Mouse (Mus musculus): ENCODE results near the gene Gm37240. TPM values are rescaled to one million over a fixed set of nuclear protein-coding genes. Genes with fewer than 3 reads are reported as not detected.

The Gm37240 gene
- total RNA-seq, 2 experiments from 2014 or later = 38.8 to 39.2 TPM

- intact Hi-C loops (cut with DNase I) = no loop called here
- DNase-seq (ENCODE audit: low spot score) = no peak
Observed at GRCm38 (mm10) chr3:84701964-84702363, 1185.4 kb downstream of the Gm37240 start.

GRCm38 (mm10) chr3:84701509-84701908 is 1185.8 kb downstream of the Gm37240 start:
- no peak for DNase-seq (ENCODE audit: low spot score)
- intact Hi-C loops (cut with DNase I) = no loop called here

DNA sequence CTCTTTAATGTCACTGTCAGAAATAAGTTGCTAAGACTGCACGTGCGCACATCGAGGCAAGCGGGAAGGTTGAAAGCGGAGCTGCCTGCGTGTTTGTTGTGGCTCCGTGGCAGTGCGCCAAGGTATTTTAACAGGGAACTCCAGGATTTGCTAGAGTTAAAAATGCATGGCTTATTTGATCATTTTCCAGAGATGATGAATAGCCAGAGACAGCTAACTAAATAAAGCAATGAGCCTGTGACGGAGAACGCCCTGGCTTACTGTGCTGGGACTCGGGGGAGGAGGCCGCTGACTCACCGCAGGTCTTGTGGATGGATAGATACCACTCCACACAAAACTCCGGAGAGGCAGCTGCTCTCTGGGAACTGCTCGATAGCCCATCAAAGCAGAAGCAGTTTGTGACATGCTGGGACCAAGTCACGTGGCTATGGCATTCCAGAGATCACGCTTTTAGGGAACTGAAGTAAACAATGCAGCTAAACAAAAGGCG is 1190.8 kb downstream of the Gm37240 start:
- no peak for DNase-seq (ENCODE audit: low spot score)

GRCm38 (mm10) chr3:84695867-84696361 is 1191.4 kb downstream of the Gm37240 start:
- no peak for DNase-seq (ENCODE audit: low spot score)
- intact Hi-C loops (cut with DNase I) = no loop called here

More for the DNA sequence above, 1190.8 kb downstream of the Gm37240 start:
- intact Hi-C loops (cut with DNase I) = no loop called here

- DNase-seq (ENCODE audit: low spot score) = no peak
- intact Hi-C loops (cut with DNase I) = no loop called here
Observed at GRCm38 (mm10) chr3:84695418-84695817, 1191.9 kb downstream of the Gm37240 start.

DNA sequence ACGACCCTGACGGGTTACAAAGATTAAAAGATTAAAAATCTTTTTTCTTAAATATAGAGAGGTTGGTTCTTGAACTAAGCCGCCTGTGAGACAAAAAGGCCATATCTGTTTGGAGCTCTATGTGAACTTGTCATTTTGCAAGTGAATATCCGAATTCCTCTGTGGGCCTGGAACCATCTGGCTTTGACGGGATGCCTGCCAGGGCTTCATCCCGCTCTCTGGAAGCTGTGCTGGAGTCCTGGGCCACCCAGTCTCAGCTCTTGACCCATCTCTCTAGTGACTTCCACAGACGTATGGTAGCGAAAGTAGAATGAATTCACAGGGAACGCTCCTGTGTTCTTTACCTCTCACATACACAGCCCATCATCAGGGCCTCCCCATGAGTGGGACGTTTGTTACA is 1193.4 kb downstream of the Gm37240 start:
- no peak for DNase-seq (ENCODE audit: low spot score)
- intact Hi-C loops (cut with DNase I) = loop anchor here (1.0 to 5.0 kb wide), 3 partner anchors 77 to 193 kb away; no protein-coding TSS in a partner anchor

- DNase-seq (ENCODE audit: low spot score) = no peak
Observed at GRCm38 (mm10) chr3:84692647-84693199, 1194.6 kb downstream of the Gm37240 start.

GRCm38 (mm10) chr3:84690091-84690771 is 1197.1 kb downstream of the Gm37240 start:
- no peak for DNase-seq (ENCODE audit: low spot score)
- intact Hi-C loops (cut with DNase I) = loop anchor here (5.0 kb wide), 1 partner anchor 197 kb away; no protein-coding TSS in a partner anchor

More at GRCm38 (mm10) chr3:84692647-84693199, 1194.6 kb downstream of the Gm37240 start:
- intact Hi-C loops (cut with DNase I) = loop anchor here (1.0 to 5.0 kb wide), 4 partner anchors 76 to 214 kb away; no protein-coding TSS in a partner anchor

GRCm38 (mm10) chr3:84689656-84690055 is 1197.7 kb downstream of the Gm37240 start:
- intact Hi-C loops (cut with DNase I) = loop anchor here (5.0 kb wide), 1 partner anchor 198 kb away; no protein-coding TSS in a partner anchor
- no peak for DNase-seq (ENCODE audit: low spot score)

GRCm38 (mm10) chr3:84688176-84688575 is 1199.1 kb downstream of the Gm37240 start:
- intact Hi-C loops (cut with DNase I) = no loop called here

DNA sequence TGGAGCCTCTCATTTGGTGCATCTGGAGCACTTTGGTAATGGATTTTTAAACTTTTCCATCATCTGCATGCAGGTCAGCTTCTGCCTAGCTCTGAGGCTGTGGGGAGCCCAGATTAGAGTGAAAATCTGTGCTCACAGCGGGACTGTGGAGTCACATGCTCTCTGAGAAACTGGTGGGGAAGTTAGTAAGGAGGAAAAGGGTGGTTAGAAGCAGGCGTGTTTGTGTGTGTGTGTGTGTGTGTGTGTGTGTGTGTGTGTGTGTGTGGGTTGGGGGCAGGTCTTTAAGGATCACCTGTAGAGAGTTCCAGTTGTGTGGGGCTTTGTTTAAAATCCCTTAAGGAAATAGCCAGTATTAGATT is 1199.9 kb downstream of the Gm37240 start:
- intact Hi-C loops (cut with DNase I) = no loop called here
- no peak for DNase-seq (ENCODE audit: low spot score)

More at GRCm38 (mm10) chr3:84688176-84688575, 1199.1 kb downstream of the Gm37240 start:
- DNase-seq (ENCODE audit: low spot score) = no peak

GRCm38 (mm10) chr3:84686799-84687487 is 1200.4 kb downstream of the Gm37240 start:
- intact Hi-C loops (cut with DNase I) = no loop called here
- DNase-seq (ENCODE audit: low spot score) = no peak

DNA sequence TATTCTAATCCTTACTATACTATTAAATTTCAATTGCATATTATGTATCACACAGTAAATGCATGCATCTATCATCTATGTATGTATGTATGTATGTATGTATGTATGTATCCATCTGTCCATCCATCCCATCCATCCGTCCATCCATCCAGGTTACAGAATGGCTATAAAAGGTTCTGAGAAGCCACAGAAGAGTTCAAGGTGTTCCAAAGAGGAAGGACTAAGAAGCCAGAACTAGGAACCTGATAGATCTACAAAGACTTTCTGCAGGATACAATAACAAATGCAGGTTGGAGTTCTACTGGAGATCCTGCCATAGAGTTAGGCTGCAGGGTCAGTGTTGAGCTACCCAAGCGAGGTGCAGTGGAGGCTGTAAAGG is 1201.0 kb downstream of the Gm37240 start:
- no peak for DNase-seq (ENCODE audit: low spot score)
- intact Hi-C loops (cut with DNase I) = no loop called here

DNA sequence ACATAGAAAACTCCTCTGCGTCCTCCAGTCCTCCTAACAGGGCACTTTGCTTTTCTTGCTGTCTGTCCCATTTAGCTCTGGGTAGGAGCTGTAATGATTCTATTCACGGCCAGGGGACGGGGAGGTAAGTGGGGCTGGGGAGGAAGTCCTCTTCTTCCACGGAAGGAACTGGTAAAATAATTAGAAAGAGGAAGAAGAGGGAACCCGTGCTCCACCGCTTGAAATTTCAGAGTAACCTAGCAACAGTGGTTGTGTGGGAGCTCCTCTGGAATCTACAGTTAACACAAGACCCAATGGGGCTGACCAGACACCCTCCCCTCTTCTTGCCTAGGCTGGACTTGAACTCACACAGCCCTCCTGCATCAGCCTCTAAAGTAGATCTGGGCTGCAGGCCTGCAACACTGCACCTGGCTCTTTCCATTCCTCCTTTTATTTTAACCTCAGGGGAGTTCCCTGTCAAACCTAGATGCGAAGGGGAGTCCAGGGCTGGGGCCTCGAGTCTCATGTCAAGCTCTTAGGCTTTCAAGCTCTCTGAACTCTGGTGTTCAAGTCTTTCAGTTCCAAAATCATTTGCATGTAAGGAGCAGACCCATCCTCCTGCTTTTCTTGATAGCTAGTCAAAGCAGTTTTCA is 1201.5 kb downstream of the Gm37240 start:
- DNase-seq (ENCODE audit: low spot score) = no peak
- intact Hi-C loops (cut with DNase I) = no loop called here

GRCm38 (mm10) chr3:84683788-84684187 is 1203.5 kb downstream of the Gm37240 start:
- intact Hi-C loops (cut with DNase I) = no loop called here
- no peak for DNase-seq (ENCODE audit: low spot score)

DNA sequence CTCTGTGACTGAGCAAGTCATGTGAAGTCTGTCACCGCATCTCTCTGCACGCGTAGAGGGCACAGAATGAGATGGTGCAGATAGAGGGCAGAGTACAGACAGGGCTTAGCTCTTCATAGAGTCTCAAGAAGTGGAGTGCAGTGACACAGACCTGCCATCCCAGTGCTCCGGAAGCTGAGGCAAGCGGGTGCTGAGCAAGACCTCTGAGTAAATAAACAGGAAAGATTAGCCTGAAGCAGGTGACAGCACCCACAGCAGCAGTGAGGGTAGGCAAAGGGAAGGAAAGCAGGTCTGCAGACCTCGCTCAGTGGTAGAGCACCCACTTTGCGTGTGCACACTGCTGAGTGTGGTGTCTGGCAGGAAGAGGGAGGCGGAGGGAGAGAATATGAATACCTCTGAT is 1205.6 kb downstream of the Gm37240 start:
- DNase-seq (ENCODE audit: low spot score) = no peak
- intact Hi-C loops (cut with DNase I) = no loop called here

GRCm38 (mm10) chr3:84680062-84680461 is 1207.3 kb downstream of the Gm37240 start:
- DNase-seq (ENCODE audit: low spot score) = no peak
- intact Hi-C loops (cut with DNase I) = no loop called here

DNA sequence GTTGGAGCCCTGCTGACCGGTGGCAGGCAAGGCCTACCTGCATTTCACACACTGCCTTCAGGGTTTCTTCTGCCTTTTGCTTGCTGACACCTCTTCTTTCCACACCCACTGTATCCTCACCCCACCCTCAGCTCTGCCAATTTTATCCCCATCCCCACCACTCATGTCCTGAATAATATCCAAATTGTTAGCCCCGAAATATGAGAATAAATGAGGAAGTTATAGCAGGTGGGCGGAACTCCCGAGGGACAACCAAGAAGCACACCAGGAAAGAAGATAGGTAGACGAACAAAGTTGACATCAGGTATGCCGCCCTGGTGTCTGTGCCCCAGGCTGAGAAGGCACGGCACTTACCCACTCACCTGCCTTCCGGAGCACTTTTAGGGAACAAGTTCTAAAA is 1207.8 kb downstream of the Gm37240 start:
- intact Hi-C loops (cut with DNase I) = no loop called here
- no peak for DNase-seq (ENCODE audit: low spot score)

- no peak for DNase-seq (ENCODE audit: low spot score)
- intact Hi-C loops (cut with DNase I) = no loop called here
Observed at GRCm38 (mm10) chr3:84678891-84679290, 1208.4 kb downstream of the Gm37240 start.

DNA sequence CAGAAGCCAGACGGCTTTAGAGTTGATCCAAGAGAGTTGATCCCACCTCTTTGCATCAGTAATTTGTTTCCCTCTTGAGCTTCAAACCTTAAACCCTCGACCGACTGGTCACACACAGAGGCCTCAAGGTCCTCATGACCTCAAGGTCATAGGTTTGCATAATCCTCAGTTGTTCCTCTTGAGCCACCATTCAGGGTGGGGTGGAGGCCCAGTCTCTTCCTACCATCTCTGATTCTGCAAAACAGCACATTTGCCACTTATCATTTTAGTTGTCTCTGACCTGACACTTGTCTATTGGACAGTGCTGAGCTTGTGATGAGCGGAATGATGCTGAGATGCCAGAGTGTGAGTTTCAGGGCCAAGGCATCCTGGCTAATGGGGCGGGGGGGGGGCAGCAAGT is 1211.6 kb downstream of the Gm37240 start:
- no peak for DNase-seq (ENCODE audit: low spot score)
- intact Hi-C loops (cut with DNase I) = no loop called here
